Mouse (Mus musculus): ENCODE results near the gene Hoxc13.

Gene Hoxc13

GRCm38 (mm10) chr15:102937036-102937666 is 16.2 kb downstream of the Hoxc13 start:
- DNase-seq (ENCODE audit: low spot score), result no peak

GRCm38 (mm10) chr15:102939256-102940155 is 18.6 kb downstream of the Hoxc13 start:
- DNase-seq (ENCODE audit: low spot score), result no peak

GRCm38 (mm10) chr15:102942739-102943467 is 22.0 kb downstream of the Hoxc13 start:
- no peak for DNase-seq (ENCODE audit: low spot score)

GRCm38 (mm10) chr15:102943468-102943813 is 22.5 kb downstream of the Hoxc13 start:
- DNase-seq (ENCODE audit: low spot score), result no peak

GRCm38 (mm10) chr15:102945185-102946077 is 24.5 kb downstream of the Hoxc13 start:
- no peak for DNase-seq (ENCODE audit: low spot score)

- DNase-seq (ENCODE audit: low spot score), result no peak
Measured at GRCm38 (mm10) chr15:102947276-102947675, 26.4 kb downstream of the Hoxc13 start.

- DNase-seq (ENCODE audit: low spot score), result no peak
Measured at GRCm38 (mm10) chr15:102948842-102949241, 27.9 kb downstream of the Hoxc13 start.

- DNase-seq (ENCODE audit: low spot score), result no peak
Measured at GRCm38 (mm10) chr15:102949696-102950095, 28.8 kb downstream of the Hoxc13 start.

GRCm38 (mm10) chr15:102950877-102951276 is 30.0 kb downstream of the Hoxc13 start:
- no peak for DNase-seq (ENCODE audit: low spot score)

GRCm38 (mm10) chr15:102953561-102953960 is 32.7 kb downstream of the Hoxc13 start:
- DNase-seq (ENCODE audit: low spot score), result no peak

GRCm38 (mm10) chr15:102954192-102955006 is 33.5 kb downstream of the Hoxc13 start, which contains the start of gene Hoxc11:
Gene Hoxc11, plus strand, starts transcription at chr15:102954427.
- no peak for DNase-seq (ENCODE audit: low spot score)

GRCm38 (mm10) chr15:102955007-102955382 is 34.1 kb downstream of the Hoxc13 start:
- DNase-seq (ENCODE audit: low spot score), result no peak

- no peak for DNase-seq (ENCODE audit: low spot score)
Measured at GRCm38 (mm10) chr15:102955833-102956640, 35.1 kb downstream of the Hoxc13 start.

- DNase-seq (ENCODE audit: low spot score), result no peak
Measured at GRCm38 (mm10) chr15:102956906-102957305, 36.0 kb downstream of the Hoxc13 start.

- DNase-seq (ENCODE audit: low spot score), result no peak
Measured at GRCm38 (mm10) chr15:102959663-102960191, 38.8 kb downstream of the Hoxc13 start.

GRCm38 (mm10) chr15:102961728-102962127 is 40.8 kb downstream of the Hoxc13 start:
- DNase-seq (ENCODE audit: low spot score), result no peak

GRCm38 (mm10) chr15:102962492-102962891 is 41.6 kb downstream of the Hoxc13 start:
- DNase-seq (ENCODE audit: low spot score), result no peak

- no peak for DNase-seq (ENCODE audit: low spot score)
Measured at GRCm38 (mm10) chr15:102963259-102963658, 42.4 kb downstream of the Hoxc13 start.

Data from spleen, adult 12 weeks (tissue).